Mouse (Mus musculus) liver, embryonic 12.5 days (tissue): Measurements from ENCODE around the gene Lamtor3. TPM values are rescaled to one million over a fixed set of nuclear protein-coding genes. Genes with fewer than 3 reads are reported as not detected.
A peak's percentile ranks its signal among the peaks of the same experiment; 100 is the strongest.
"Not testable (repeated sequence)": the region's sequence is repeated elsewhere in the genome, so short reads cannot be mapped to it uniquely, and the experiment has no call there.

Experiments used
- ATAC-seq: fragments of 200-750 bp; cut with Nextera tagmentation; 2 replicates; pipeline ENCODE4 v1.8.0; 2017; ENCODE audit warnings: moderate number of reproducible peaks, mild to moderate bottlenecking, moderate library complexity
- H3K27ac ChIP-seq: fragments of 300-500 bp; sonication (generic); 2 replicates; pipeline ENCODE4 v1.5.1; 2016; ENCODE audit warnings: mild to moderate bottlenecking
- H3K27me3 ChIP-seq: fragments of 300-500 bp; sonication (generic); replicated peaks from 2 replicates; pipeline ENCODE4 v1.6.1; 2016; ENCODE audit warnings: mild to moderate bottlenecking, moderate library complexity
- H3K36me3 ChIP-seq: fragments of 300-500 bp; sonication (generic); 2 replicates; pipeline ENCODE4 v1.6.1; 2016; ENCODE audit warnings: mild to moderate bottlenecking, moderate library complexity
- H3K4me1 ChIP-seq: fragments of 300-500 bp; sonication (generic); 2 replicates; pipeline ENCODE4 v1.6.1; 2016
- H3K4me2 ChIP-seq: fragments of 300-500 bp; sonication (generic); 2 replicates; pipeline ENCODE4 v1.6.1; 2016; ENCODE audit warnings: mild to moderate bottlenecking, moderate library complexity
- H3K4me3 ChIP-seq: fragments of 300-500 bp; sonication (generic); 2 replicates; pipeline ENCODE4 v1.5.1; 2016; ENCODE audit warnings: mild to moderate bottlenecking, moderate library complexity
- H3K9ac ChIP-seq: fragments of 300-500 bp; sonication (generic); 2 replicates; pipeline ENCODE4 v1.6.1; 2016; ENCODE audit warnings: mild to moderate bottlenecking, moderate library complexity
- H3K9me3 ChIP-seq: fragments of 300-500 bp; sonication (generic); replicated peaks from 2 replicates; pipeline ENCODE4 v1.6.1; 2016; ENCODE audit warnings: mild to moderate bottlenecking, moderate library complexity
- WGBS: fragments of 180-500 bp; shearing (Covaris S2); methylation state at CpG from one replicate; pipeline ENCODE4 v1.1.7; 2016; ENCODE audit not compliant: insufficient replicate concordance; 5-methylcytosine and 5-hydroxymethylcytosine counted together
- polyA plus RNA-seq: library from polyadenylated mRNA; unstranded; fragments of >200 nt; fragmentation: Nextera tagmentation; extraction: Ambion mirVana; gene quantifications from 2 replicates; pipeline ENCODE4 v1.2.1, GENCODE M21; 2016

Lamtor3 gene
- polyA plus RNA-seq, 1 experiment from 2014 or later, result 77.5 TPM

GRCm38 (mm10) chr3:137952225-137952913 lies 34.1 kb downstream of the Lamtor3 start:
- Histone ChIP-seq H3K27ac (peak overlapping the region; percentile 81), H3K9ac (0 out of 2 replicates have a peak overlapping the region, but pooled peaks have one; percentile 22), H3K4me1 (peaks cover 98% of the 10 kb centered on the region), H3K36me3 (peaks cover 30% of the 10 kb centered on the region), H3K9me3 (no peaks in the 10 kb centered on the region), H3K27me3 (no peaks in the 10 kb centered on the region), H3K4me3 (no peak overlapping the region), H3K4me2 (peak overlapping the region; percentile 56)
- peak; percentile 53 for ATAC-seq
- WGBS, result 19% methylated on average over 4 of the region's 4 CpGs

GRCm38 (mm10) chr3:137952914-137953880 lies 34.9 kb downstream of the Lamtor3 start:
- ATAC-seq, result peak; percentile 33
- Histone ChIP-seq H3K9ac (peak overlapping the region; percentile 22; the same call in 1 of the 2 replicates), H3K27ac (peak overlapping the region; percentile 81), H3K4me2 (peak overlapping the region; percentile 56), H3K27me3 (no peaks in the 10 kb centered on the region), H3K9me3 (no peaks in the 10 kb centered on the region), H3K36me3 (peaks cover 26% of the 10 kb centered on the region), H3K4me1 (peaks cover 98% of the 10 kb centered on the region), H3K4me3 (0 out of 2 replicates have a peak overlapping the region, but pooled peaks have one; percentile 0)
- WGBS, result 14% methylated on average over 14 of the region's 14 CpGs

DNA sequence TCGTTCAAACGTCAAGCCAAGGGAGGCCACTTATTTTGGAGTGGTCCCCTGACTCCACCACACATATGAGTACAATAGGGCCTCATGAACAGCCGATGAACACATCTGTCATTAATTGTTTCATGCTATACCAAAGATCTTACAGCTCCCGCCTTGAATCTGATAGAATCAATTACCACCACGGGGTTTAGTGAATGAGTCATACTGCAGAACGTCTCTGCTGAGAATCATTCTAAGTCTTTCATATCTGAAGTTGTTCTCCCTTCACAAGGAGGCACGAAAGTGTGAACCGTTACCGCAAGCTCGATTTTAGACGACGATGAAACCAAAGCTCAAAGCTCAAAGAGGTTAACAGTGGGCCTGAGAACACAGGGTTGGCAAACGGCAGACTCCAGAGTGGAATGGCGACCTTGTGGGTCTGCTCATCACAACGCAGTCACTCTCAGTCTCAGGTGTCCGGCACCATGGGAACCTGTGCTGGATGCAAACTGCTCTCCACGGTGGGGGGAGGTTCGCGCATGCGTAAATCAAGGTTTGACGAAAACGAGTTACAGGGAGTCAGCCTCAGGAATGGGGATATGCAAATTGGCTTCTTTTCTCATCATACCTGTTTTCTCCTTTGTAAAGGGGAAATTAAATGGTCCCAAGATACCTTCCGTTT lies 36.1 kb downstream of the Lamtor3 start:
- H3K4me2 ChIP-seq, result peak overlapping the region; percentile 11; the same call in 1 of the 2 replicates
- H3K9me3 ChIP-seq, result no peaks in the 10 kb centered on the region
- H3K36me3 ChIP-seq, result peaks cover 17% of the 10 kb centered on the region
- WGBS, result 55% methylated on average over 23 of the region's 23 CpGs
- 0 out of 2 replicates have a peak overlapping the region, but pooled peaks have one; percentile 9 for H3K9ac ChIP-seq
- H3K4me1 ChIP-seq, result peaks cover 98% of the 10 kb centered on the region
- ATAC-seq, result no peak
- no peak overlapping the region for H3K4me3 ChIP-seq
- peak overlapping the region; percentile 81 for H3K27ac ChIP-seq
- H3K27me3 ChIP-seq, result no peaks in the 10 kb centered on the region

DNA sequence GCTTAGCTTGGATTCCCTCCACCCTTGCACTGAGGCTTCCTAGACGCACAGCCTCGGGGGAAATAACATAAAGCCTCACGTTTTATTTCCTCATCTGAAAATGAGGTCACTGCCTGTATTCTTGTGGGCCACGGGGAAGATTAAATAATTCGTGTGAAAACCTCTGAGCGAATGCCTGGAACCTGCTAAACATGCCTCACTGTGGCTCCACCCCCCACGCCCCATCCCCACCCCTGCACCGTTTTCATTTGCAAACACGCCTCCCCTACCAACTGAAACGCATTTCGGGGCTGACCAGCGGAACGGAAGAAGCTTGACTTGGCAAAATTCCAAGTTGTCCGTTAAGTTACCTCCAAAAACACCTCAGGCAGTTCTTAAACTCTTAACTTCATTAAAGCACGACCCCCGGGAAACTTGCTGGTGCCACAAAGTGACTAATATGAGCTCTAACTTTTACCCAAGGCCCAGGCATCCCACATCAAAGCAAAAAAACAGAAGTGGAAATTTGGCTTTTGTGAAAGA lies 37.3 kb downstream of the Lamtor3 start:
- Histone ChIP-seq H3K4me1 (peaks cover 85% of the 10 kb centered on the region), H3K27ac (peak overlapping the region; percentile 80), H3K9me3 (no peaks in the 10 kb centered on the region), H3K4me2 (peak overlapping the region; percentile 64), H3K9ac (peak overlapping the region; percentile 63), H3K36me3 (peaks cover 18% of the 10 kb centered on the region), H3K27me3 (no peaks in the 10 kb centered on the region), H3K4me3 (peak overlapping the region; percentile 37)
- WGBS, result 10% methylated on average over 16 of the region's 16 CpGs
- ATAC-seq, result peak; percentile 27; the same call in 1 of the 2 replicates

- Histone ChIP-seq H3K9me3 (no peaks in the 10 kb centered on the region), H3K4me2 (peak overlapping the region; percentile 42), H3K27me3 (no peaks in the 10 kb centered on the region), H3K4me3 (no peak overlapping the region), H3K4me1 (peaks cover 77% of the 10 kb centered on the region), H3K36me3 (peaks cover 37% of the 10 kb centered on the region), H3K27ac (peak overlapping the region; percentile 87), H3K9ac (no peak overlapping the region)
- WGBS, result 18% methylated on average over 9 of the region's 9 CpGs
- peak; percentile 91 for ATAC-seq
Observed at GRCm38 (mm10) chr3:137957864-137958263, 39.6 kb downstream of the Lamtor3 start.

GRCm38 (mm10) chr3:137958352-137958751 lies 40.0 kb downstream of the Lamtor3 start:
- Histone ChIP-seq H3K9ac (no peak overlapping the region), H3K27ac (peak overlapping the region; percentile 87), H3K27me3 (no peaks in the 10 kb centered on the region), H3K4me3 (no peak overlapping the region), H3K36me3 (peaks cover 39% of the 10 kb centered on the region), H3K4me2 (peak overlapping the region; percentile 42), H3K4me1 (peaks cover 73% of the 10 kb centered on the region), H3K9me3 (no peaks in the 10 kb centered on the region)
- 87% methylated on average over 4 of the region's 4 CpGs for WGBS
- no peak for ATAC-seq

DNA sequence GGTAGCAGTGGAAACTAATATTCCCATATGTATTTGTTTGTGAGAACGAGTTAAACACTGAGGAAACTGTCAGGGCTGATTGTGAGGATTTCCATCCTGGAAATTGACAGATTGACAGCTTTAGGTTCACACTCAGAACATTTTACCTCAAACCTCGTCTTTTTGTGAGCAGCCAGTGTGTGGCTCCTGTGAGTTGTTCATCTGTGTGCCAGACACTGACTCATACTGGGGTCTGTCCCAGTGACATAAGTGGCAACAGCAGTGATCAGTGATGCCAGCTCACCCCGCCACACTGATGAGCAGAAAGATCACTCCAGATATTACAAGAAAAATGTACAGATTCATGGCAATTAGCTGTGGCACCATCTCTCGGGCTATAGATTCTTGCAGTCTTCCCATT lies 41.1 kb downstream of the Lamtor3 start:
- H3K9ac ChIP-seq, result no peak overlapping the region
- peaks cover 47% of the 10 kb centered on the region for H3K36me3 ChIP-seq
- WGBS, result 61% methylated on average over 4 of the region's 4 CpGs
- peaks cover 66% of the 10 kb centered on the region for H3K4me1 ChIP-seq
- no peak overlapping the region for H3K27ac ChIP-seq
- no peak for ATAC-seq
- no peaks in the 10 kb centered on the region for H3K27me3 ChIP-seq
- H3K4me2 ChIP-seq, result no peak overlapping the region
- no peaks in the 10 kb centered on the region for H3K9me3 ChIP-seq
- H3K4me3 ChIP-seq, result no peak overlapping the region

- 0 out of 2 replicates have a peak overlapping the region, but pooled peaks have one; percentile 2 for H3K9ac ChIP-seq
- 52% methylated on average over 8 of the region's 8 CpGs for WGBS
- H3K4me2 ChIP-seq, result no peak overlapping the region
- peaks cover 65% of the 10 kb centered on the region for H3K36me3 ChIP-seq
- no peaks in the 10 kb centered on the region for H3K9me3 ChIP-seq
- ATAC-seq, result 0 out of 2 replicates have a peak, but pooled peaks have one; percentile 14
- H3K4me3 ChIP-seq, result no peak overlapping the region
- H3K27ac ChIP-seq, result peak overlapping the region; percentile 59
- peaks cover 57% of the 10 kb centered on the region for H3K4me1 ChIP-seq
- no peaks in the 10 kb centered on the region for H3K27me3 ChIP-seq
Observed at GRCm38 (mm10) chr3:137961736-137962385, 43.6 kb downstream of the Lamtor3 start.

- peaks cover 72% of the 10 kb centered on the region for H3K36me3 ChIP-seq
- H3K4me2 ChIP-seq, result no peak overlapping the region
- no peaks in the 10 kb centered on the region for H3K27me3 ChIP-seq
- H3K27ac ChIP-seq, result 0 out of 2 replicates have a peak overlapping the region, but pooled peaks have one; percentile 17
- H3K9ac ChIP-seq, result no peak overlapping the region
- H3K4me1 ChIP-seq, result peaks cover 57% of the 10 kb centered on the region
- 63% methylated on average over 8 of the region's 8 CpGs for WGBS
- ATAC-seq, result no peak
- H3K4me3 ChIP-seq, result no peak overlapping the region
- H3K9me3 ChIP-seq, result no peaks in the 10 kb centered on the region
Observed at GRCm38 (mm10) chr3:137963508-137963907, 45.2 kb downstream of the Lamtor3 start.

- ATAC-seq, H3K4me2 ChIP-seq, H3K9me3 ChIP-seq, H3K9ac ChIP-seq, H3K4me3 ChIP-seq, H3K27me3 ChIP-seq, H3K27ac ChIP-seq: not testable (repeated sequence)
- Histone ChIP-seq H3K36me3 (peaks cover 72% of the 10 kb centered on the region), H3K4me1 (peaks cover 56% of the 10 kb centered on the region)
- 33% methylated on average over 1 of the region's 1 CpGs for WGBS
Observed at GRCm38 (mm10) chr3:137964014-137964413, 45.7 kb downstream of the Lamtor3 start.
